Mouse (Mus musculus) MEL (cell line): ENCODE measurements around the gene Gm21954. TPM values are rescaled to one million over a fixed set of nuclear protein-coding genes. Genes with fewer than 3 reads are reported as not detected.

Experiments used
- DNase-seq: peaks from one replicate; pipeline ENCODE4 v3.0.0; 2011; ENCODE audit warnings: low read depth, low spot score
- H3K27ac ChIP-seq: 2 replicates; pipeline ENCODE4 v1.5.1; 2012; ENCODE audit warnings: low read depth, mild to moderate bottlenecking, control low read depth, low read length, moderate library complexity; ENCODE audit not compliant: control insufficient read depth
- H3K27me3 ChIP-seq, 2 experiments: fragments of 150-350 bp in 1 of 2; sonication (generic) in 1 of 2; 2 replicates each; pipeline ENCODE4 v1.6.1; 2012; ENCODE audit warnings: low read length in 2 of 2, mild to moderate bottlenecking in 2 of 2, improper control_type of control experiment in 1 of 2, moderate library complexity in 1 of 2; ENCODE audit not compliant: insufficient read depth in 2 of 2, control insufficient read depth in 1 of 2
- H3K36me3 ChIP-seq, 2 experiments: 2 replicates each; pipeline ENCODE4 v1.6.1; 2012 to 2014; ENCODE audit warnings: low read length in 2 of 2, improper control_type of control experiment in 1 of 2, inconsistent platforms in 1 of 2, mild to moderate bottlenecking in 1 of 2; ENCODE audit not compliant: insufficient read depth in 2 of 2, control insufficient read depth in 1 of 2
- H3K4me1 ChIP-seq, 2 experiments: fragments of 150-350 bp in 1 of 2; sonication (generic) in 1 of 2; 2 replicates each; pipeline ENCODE4 v1.6.1; 2012; ENCODE audit warnings: low read length in 2 of 2, improper control_type of control experiment in 1 of 2, mild to moderate bottlenecking in 1 of 2; ENCODE audit not compliant: insufficient read depth in 2 of 2, control insufficient read depth in 1 of 2
- H3K4me3 ChIP-seq, 2 experiments: fragments of 150-350 bp in 1 of 2; sonication (generic) in 1 of 2; 2 replicates each; pipeline ENCODE4 v1.5.1; 2012; ENCODE audit warnings: low read depth in 2 of 2, low read length in 2 of 2, mild to moderate bottlenecking in 2 of 2, moderate library complexity in 2 of 2, control low read depth in 1 of 2, improper control_type of control experiment in 1 of 2; ENCODE audit not compliant: control insufficient read depth in 1 of 2, insufficient read depth in 1 of 2
- H3K79me2 ChIP-seq: 2 replicates; pipeline ENCODE4 v1.6.1; 2012; ENCODE audit warnings: mild to moderate bottlenecking, low read length, moderate library complexity; ENCODE audit not compliant: control insufficient read depth, poor library complexity, insufficient read depth
- H3K9ac ChIP-seq: 2 replicates; pipeline ENCODE4 v1.6.1; 2012; ENCODE audit warnings: low read depth, mild to moderate bottlenecking, control low read depth, low read length, moderate library complexity; ENCODE audit not compliant: control insufficient read depth, poor library complexity, severe bottlenecking
- H3K9me3 ChIP-seq: fragments of 150-350 bp; sonication (generic); replicated peaks from 2 replicates; pipeline ENCODE4 v1.6.1; 2012; ENCODE audit warnings: mild to moderate bottlenecking, low read length, improper control_type of control experiment, moderate library complexity; ENCODE audit not compliant: insufficient read depth
- ELF1 ChIP-seq: IDR thresholded peaks from 2 replicates; pipeline ENCODE4 v1.6.1; 2014; ENCODE audit warnings: low read depth, mild to moderate bottlenecking, inconsistent platforms, low read length, improper control_type of control experiment, moderate library complexity
- EP300 ChIP-seq, 2 experiments: IDR thresholded peaks; 2 replicates each; pipeline ENCODE4 v1.6.1; 2011; ENCODE audit warnings: improper control_type of control experiment in 2 of 2, low read length in 2 of 2, low read depth in 1 of 2, mild to moderate bottlenecking in 1 of 2
- ETS1 ChIP-seq: IDR thresholded peaks from 2 replicates; pipeline ENCODE4 v1.6.1; 2012; ENCODE audit warnings: low read depth, mild to moderate bottlenecking, inconsistent platforms, low read length, improper control_type of control experiment, moderate library complexity
- HCFC1 ChIP-seq: IDR thresholded peaks from 2 replicates; pipeline ENCODE4 v1.6.1; 2012; ENCODE audit warnings: low read depth, mild to moderate bottlenecking, inconsistent platforms, low read length, improper control_type of control experiment, moderate library complexity
- MAFK ChIP-seq: IDR thresholded peaks from 2 replicates; pipeline ENCODE4 v1.6.1; 2011; ENCODE audit warnings: low read depth, mild to moderate bottlenecking, low read length, improper control_type of control experiment, borderline replicate concordance
- MYB ChIP-seq: IDR thresholded peaks from 2 replicates; pipeline ENCODE4 v1.6.1; 2011; ENCODE audit warnings: mild to moderate bottlenecking, low read depth, low read length, improper control_type of control experiment
- RCOR1 ChIP-seq: IDR thresholded peaks from 2 replicates; pipeline ENCODE4 v1.6.1; 2012; ENCODE audit warnings: low read depth, mild to moderate bottlenecking, inconsistent platforms, low read length, improper control_type of control experiment
- UBTF ChIP-seq: IDR thresholded peaks from 2 replicates; pipeline ENCODE4 v1.6.1; 2012; ENCODE audit warnings: low read depth, mild to moderate bottlenecking, inconsistent platforms, low read length, improper control_type of control experiment, moderate library complexity, borderline replicate concordance; ENCODE audit not compliant: insufficient read depth
- USF1 ChIP-seq: IDR thresholded peaks from 2 replicates; pipeline ENCODE4 v1.6.1; 2014; ENCODE audit warnings: low read depth, mild to moderate bottlenecking, inconsistent platforms, low read length, improper control_type of control experiment, moderate library complexity
- ZKSCAN1 ChIP-seq: IDR thresholded peaks from 2 replicates; pipeline ENCODE4 v1.6.1; 2012; ENCODE audit warnings: low read depth, mild to moderate bottlenecking, inconsistent platforms, low read length, improper control_type of control experiment, moderate library complexity
- ZMIZ1 ChIP-seq: IDR thresholded peaks from 2 replicates; pipeline ENCODE4 v1.6.1; 2012; ENCODE audit warnings: low read depth, mild to moderate bottlenecking, inconsistent platforms, low read length, improper control_type of control experiment, moderate library complexity
- polyA plus RNA-seq, 2 experiments: library from polyadenylated mRNA; stranded (reverse) in 1 of 2; unstranded in 1 of 2; fragments of >175 nt in 1 of 2; fragments of >200 nt in 1 of 2; gene quantifications; 2 replicates each; pipeline versions ENCODE4 v1.2.1 to v1.2.4; 2012; ENCODE audit warnings: low replicate concordance in 2 of 2, low read depth in 1 of 2; ENCODE audit not compliant: insufficient read length in 2 of 2, insufficient read depth in 1 of 2, missing spikeins in 1 of 2
- total RNA-seq: library from RNA; depleted of rRNA; stranded (reverse); fragments of 300-350 nt; gene quantifications from 2 replicates; pipeline ENCODE4 v1.2.3, GENCODE M21; 2012; rRNA removed

Gene Gm21954
- total and polyA plus RNA-seq, 3 experiments = not detected

DNA sequence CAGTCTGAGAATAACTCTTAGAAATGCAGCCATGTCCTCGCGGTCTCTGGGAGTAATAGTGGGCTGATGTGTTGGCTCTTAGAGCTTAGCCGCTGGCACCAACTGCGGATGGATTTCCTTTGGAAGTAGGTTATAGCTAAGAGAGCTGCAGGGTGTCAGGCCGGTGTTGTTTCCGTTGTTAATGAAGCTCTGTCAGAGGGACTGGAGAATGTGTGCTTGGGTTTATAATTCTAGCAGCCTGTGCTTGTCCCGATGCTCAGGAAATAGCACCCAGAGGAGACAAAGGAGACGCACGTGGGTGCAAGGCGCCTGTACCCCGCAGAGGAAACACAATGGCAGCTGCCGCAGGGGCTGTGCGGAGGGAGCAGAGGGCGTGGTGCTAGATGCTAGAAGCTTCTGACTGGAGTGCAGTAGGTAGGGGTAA lies 56.5 kb downstream of the Gm21954 start:
- TF ChIP-seq EP300 (IDR thresholded peaks at IDR 0.05; ENCODE audit: low read depth in 1 of 2, low read length in 2 of 2) = no peak
- no peak for TF ChIP-seq RCOR1
- TF ChIP-seq USF1 = no peak
- TF ChIP-seq ELF1 = no peak
- no peak for TF ChIP-seq UBTF
- no peak for TF ChIP-seq ZKSCAN1
- TF ChIP-seq MAFK = no peak
- no peak for TF ChIP-seq ETS1
- no peak for TF ChIP-seq ZMIZ1
- no peak for TF ChIP-seq MYB
- no peak for TF ChIP-seq HCFC1
- no peaks in the 10 kb centered on the region for H3K79me2 ChIP-seq
- H3K36me3 ChIP-seq = no peaks in the 10 kb centered on the region
- H3K4me1 ChIP-seq = no peaks in the 10 kb centered on the region
- DNase-seq = no peak
- no peak overlapping the region for H3K27ac ChIP-seq
- H3K27me3 ChIP-seq = no peaks in the 10 kb centered on the region
- no peak overlapping the region for H3K4me3 ChIP-seq
- H3K9me3 ChIP-seq = no peaks in the 10 kb centered on the region
- no peak overlapping the region for H3K9ac ChIP-seq

Other genes starting within 250 kb of the Gm21954 start
- gene Dclk1, start 229.8 kb downstream of the Gm21954 start, total RNA-seq = not detected in 2 replicates
- gene Dclk1, start 229.8 kb downstream of the Gm21954 start, polyA plus RNA-seq = not detected